Mouse (Mus musculus) central nervous system, embryonic 14 days (tissue): ENCODE data around the gene Slc29a4. TPM values are rescaled to one million over a fixed set of nuclear protein-coding genes. Genes with fewer than 3 reads are reported as not detected.

Experiments used
- polyA plus RNA-seq: library from polyadenylated mRNA; depleted of rRNA; stranded (reverse); fragments of >200 nt; gene quantifications from 2 replicates; pipeline ENCODE4 v1.2.3, GENCODE M21; 2012; rRNA removed

The Slc29a4 gene
- 86.4 and 95.4 TPM in 2 replicates for polyA plus RNA-seq

DNA sequence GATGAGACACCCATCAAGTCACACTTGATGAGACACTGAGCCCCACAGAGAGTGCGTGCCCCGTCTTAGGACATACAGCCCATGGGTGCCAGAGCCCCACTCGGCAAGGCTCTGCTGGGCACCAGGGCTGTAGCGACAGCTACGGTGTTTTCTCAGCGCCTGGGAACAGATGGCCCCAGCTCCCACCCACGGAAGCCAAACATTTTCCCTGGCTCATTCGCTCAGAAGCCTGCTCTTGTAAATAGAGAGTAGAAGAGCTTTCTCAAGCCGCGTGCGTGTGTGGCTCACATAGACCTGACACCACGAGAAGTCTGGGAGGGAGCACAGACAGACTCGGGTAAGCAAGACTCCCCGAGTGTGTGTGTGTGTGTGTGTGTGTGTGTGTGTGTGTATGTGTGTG lies at the start of gene Slc29a4:
Gene Slc29a4 (plus strand): TSS at position 265 of the 400 bp plus-strand sequence.

Other genes starting within 250 kb of the Slc29a4 start
- 28.4 and 28.7 TPM in 2 replicates for gene Ap5z1, start 228.6 kb upstream of the Slc29a4 start, polyA plus RNA-seq
- gene Papolb, start 162.4 kb upstream of the Slc29a4 start, polyA plus RNA-seq, result 0.31 and 0.35 TPM in 2 replicates
- gene Radil, start 141.4 kb upstream of the Slc29a4 start, polyA plus RNA-seq, result 14.0 and 16.9 TPM in 2 replicates
- 17.9 and 23.5 TPM in 2 replicates for gene Mmd2, start 83.7 kb upstream of the Slc29a4 start, polyA plus RNA-seq
- gene Wipi2, start 64.8 kb upstream of the Slc29a4 start, polyA plus RNA-seq, result 44.0 and 47.5 TPM in 2 replicates
- gene Tnrc18, start 125.2 kb downstream of the Slc29a4 start, polyA plus RNA-seq, result 65.7 and 67.9 TPM in 2 replicates
- gene Fbxl18, start 202.9 kb downstream of the Slc29a4 start, polyA plus RNA-seq, result 18.9 and 19.5 TPM in 2 replicates
- gene Actb, start 214.2 kb downstream of the Slc29a4 start, polyA plus RNA-seq, result 3,180 and 3,284 TPM in 2 replicates